Mouse (Mus musculus): ENCODE results near the gene Rbp2.

Rbp2 gene

DNA sequence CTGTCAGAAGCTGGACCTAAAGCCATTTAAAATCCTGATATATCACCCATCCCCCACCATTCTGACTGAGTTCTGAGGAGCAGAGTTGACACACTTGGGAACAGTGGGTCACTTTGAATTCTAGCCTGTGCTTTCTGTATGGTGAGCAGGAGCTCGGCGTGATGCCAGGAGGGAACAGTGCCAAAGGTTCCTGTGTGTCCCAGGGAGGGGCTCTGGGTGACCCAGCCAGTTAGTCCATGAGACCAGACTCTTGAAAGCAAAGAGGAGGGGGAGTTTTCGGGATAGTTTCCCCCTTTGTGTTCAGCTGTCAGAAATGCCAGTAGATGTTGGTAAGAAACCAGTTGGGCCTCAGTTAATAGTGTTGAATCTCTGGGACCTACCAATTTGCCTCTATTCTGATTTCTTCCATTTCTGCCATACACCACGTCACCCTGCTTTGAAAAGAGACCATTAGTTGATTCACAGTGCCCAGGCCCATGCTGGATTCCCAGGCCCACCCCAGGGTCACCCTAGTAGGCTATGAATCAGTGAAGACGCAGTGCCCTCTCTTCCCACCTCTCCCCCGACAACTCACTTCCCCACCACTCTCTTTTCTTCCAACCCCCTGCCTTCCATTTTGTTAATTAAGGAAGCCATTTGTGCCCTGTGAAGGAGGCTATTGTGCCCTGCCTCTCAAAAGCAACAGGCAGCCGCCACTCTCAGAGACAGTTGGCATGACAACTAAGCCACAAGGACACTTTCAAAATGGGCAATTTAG is 39.0 kb downstream of the Rbp2 start:
- no peak for DNase-seq

- DNase-seq: no peak
These were observed 39.6 kb downstream of the Rbp2 start for GRCm38 (mm10) chr9:98525543-98525924.

DNA sequence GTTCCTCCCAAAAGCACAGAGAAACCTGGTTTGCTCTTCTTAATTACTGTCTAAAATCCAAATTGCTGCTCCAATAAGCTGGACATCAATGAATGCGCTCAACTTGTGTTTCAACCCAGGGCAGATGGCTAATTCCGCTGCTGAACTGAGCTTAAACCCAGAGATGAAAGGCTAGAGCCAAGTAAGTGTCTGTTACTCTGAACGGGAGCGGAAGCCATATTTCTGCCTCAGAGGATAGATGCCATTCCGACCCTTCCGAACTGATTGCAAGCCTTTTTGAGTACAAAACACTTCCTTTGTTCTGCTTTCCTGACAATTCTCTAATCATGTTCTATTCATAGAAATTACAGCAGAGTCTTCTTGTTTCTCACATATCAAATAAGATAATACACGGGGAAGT is 41.3 kb downstream of the Rbp2 start:
- no peak for DNase-seq

- no peak for DNase-seq
These were observed 43.9 kb downstream of the Rbp2 start for GRCm38 (mm10) chr9:98529776-98530175.

DNA sequence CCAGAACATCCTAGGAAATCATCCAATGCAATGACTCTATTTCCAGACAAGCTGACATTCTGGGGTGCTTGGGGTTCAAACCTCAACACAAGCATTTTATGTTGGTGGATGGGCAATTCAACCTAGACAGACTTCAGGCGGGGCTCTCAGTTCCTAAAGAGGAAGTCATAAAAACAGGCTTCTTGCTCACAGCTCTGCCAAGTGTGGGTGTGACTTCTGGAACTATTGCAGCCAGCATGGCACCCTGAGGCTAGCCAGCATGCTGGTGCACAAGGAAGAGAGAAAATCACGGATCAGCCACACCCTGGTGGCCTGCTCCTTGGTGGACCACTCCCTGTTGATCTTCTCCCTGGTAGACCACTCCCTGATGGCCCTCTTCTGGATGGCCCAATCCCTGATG is 45.1 kb downstream of the Rbp2 start:
- no peak for DNase-seq

- no peak for DNase-seq
These were observed 48.9 kb downstream of the Rbp2 start for GRCm38 (mm10) chr9:98534675-98535280.

- no peak for DNase-seq
These were observed 49.8 kb downstream of the Rbp2 start for GRCm38 (mm10) chr9:98535763-98536162.

DNA sequence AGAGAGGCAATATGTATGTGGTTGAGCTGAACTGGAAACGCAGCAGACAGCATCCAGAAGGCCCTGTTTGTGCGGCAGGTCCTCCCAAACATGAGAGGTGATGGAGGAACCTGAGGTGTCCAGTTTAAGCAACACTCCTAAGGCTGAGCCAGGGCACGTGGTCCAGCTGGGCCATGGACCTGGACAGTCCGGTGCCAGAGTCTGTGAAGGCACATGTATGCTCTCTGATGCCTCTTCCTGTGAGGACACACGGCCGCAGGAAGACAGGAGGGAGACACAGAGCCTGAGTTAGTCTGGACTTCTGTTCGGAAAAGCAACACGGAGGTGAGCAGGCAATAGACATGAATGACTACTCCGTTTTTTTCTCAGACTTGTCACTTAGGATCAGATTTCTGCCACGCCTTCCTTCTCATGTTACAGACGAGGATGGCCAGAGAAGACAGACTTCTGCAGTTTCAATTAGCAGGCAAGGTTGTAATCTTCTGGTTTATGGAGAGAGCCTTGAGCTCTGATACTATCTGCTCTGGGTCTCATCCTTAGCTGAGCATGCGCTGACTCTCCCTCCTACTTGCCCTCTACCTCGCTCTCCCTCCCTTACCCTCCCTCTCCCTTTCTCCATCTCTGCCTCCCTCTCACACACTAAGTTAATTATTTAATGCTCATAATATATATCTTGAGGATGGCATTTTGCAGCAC is 52.2 kb downstream of the Rbp2 start:
- DNase-seq: no peak

GRCm38 (mm10) chr9:98538713-98539360 is 52.9 kb downstream of the Rbp2 start:
- peak; percentile 79 for DNase-seq

DNA sequence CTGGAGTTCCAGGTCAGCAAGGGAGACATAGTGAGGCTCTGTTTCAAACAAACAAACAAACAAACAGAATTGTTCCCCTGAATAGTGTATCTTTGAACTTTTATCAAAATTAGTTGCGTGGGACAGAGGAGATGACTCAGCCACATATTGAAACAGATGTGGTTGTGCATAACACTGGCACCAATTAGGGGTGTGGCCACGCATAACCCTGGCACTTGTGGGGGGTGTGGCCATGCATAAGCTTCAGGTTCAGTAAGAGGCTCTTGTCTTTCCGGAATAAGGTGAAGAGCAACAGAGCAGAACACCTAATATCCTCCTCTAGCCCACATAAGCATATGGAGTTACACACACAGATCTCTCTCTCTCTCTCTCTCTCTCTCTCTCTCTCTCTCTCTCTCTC is 58.1 kb downstream of the Rbp2 start:
- no peak for DNase-seq

All from right cerebral cortex, adult 18-20 months (tissue).